Mouse (Mus musculus) macrophage (primary cell): Measurements from ENCODE around the gene Gadd45g. TPM values are rescaled to one million over a fixed set of nuclear protein-coding genes. Genes with fewer than 3 reads are reported as not detected.

Experiments used
- H3K27ac ChIP-seq: fragments of 350-480 bp; formaldehyde crosslinking; 2 replicates; pipeline ENCODE4 v1.9.0; 2021
- H3K36me3 ChIP-seq: fragments of 350-480 bp; formaldehyde crosslinking; 2 replicates; pipeline ENCODE4 v1.9.0; 2021; ENCODE audit errors: inconsistent target
- H3K4me3 ChIP-seq: fragments of 350-480 bp; formaldehyde crosslinking; 2 replicates; pipeline ENCODE4 v1.9.0; 2021; ENCODE audit errors: inconsistent target
- H3K79me2 ChIP-seq: fragments of 350-480 bp; formaldehyde crosslinking; 2 replicates; pipeline ENCODE4 v1.9.0; 2021; ENCODE audit errors: inconsistent target
- WGBS: methylation state at CpG from one replicate; pipeline ENCODE4 v1.1.7; 2026; ENCODE audit warnings: inconsistent platforms; ENCODE audit not compliant: missing documents; 5-methylcytosine and 5-hydroxymethylcytosine counted together
- polyA plus RNA-seq: library from polyadenylated mRNA; stranded (reverse); fragments of 250-400 nt; gene quantifications from 3 replicates; pipeline ENCODE4 v1.2.4, GENCODE M21; 2018; ENCODE audit warnings: inconsistent platforms

Gene Gadd45g
- polyA plus RNA-seq, 1 experiment from 2014 or later = 8.9 TPM

DNA sequence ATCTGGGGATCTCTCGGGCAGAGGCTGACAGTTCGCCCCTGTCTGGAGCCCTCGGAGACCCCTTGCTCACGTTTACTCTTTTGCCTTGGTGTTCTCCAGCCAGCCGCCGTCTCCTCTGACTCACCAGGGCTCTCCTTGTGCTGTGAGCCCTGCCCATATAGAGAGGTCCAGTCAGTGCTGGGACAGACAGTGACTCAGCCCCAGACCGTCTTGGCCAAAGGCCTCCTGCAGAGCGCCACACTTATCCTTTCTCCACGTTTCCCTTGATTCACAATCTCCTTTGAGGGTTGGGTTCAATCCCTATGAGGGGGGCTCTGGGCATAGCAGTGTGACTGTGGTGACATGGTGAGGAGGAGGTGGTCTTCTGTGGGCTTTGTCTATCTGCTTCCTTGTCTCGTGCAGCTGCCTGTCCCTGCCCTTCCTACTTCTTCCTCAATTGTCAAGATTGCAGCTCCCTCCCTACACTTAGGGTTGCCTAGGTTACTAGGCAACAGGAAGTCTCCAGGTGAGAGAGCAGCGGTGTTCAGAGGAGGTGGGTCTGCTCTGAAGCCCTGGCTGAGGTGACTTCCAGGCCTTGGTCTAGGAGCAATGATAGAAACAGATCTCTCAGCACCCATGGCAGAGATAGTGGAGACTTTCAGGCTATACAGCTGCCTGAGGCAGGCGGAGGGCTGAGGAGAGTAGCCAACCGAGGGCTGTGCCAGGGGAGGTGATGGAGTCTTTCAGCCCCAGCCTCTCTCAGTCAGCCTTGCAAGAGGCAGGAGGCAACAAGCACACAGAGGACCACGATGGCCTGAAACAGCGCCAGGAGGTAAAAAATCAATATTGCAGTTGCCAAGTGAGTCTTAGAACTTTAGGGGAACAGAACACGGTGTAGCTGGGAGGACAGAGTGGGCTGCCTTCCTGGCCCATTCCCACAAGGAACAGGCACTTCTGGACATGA is 7.1 kb downstream of the Gadd45g start:
- Histone ChIP-seq H3K79me2 (no peaks in the 10 kb centered on the region), H3K27ac (no peak overlapping the region), H3K36me3 (no peaks in the 10 kb centered on the region), H3K4me3 (no peak overlapping the region)
- WGBS = 56% methylated on average over 15 of the region's 16 CpGs

DNA sequence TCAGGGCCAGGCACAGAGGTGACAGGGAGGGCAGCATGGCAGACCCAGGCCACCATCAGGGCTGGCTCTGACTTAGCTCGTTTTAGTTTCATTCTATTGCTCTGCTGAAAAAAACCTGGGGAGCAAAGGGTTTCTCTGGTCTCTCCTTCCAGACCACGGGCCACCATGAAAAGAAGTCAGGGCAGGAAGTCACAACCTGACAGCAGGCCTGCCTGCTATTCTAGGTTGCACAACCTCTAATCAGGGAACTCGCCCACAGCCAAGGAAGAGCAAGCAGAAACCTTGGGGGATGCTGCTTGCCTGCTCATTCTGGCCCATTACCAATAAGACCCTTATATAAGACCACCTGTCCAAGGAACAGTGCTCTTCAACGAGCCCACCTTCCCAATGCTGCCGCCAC is 9.1 kb downstream of the Gadd45g start:
- 49% methylated on average over 4 of the region's 5 CpGs for WGBS
- Histone ChIP-seq H3K79me2 (no peaks in the 10 kb centered on the region), H3K36me3 (no peaks in the 10 kb centered on the region), H3K27ac (no peak overlapping the region), H3K4me3 (no peak overlapping the region)

DNA sequence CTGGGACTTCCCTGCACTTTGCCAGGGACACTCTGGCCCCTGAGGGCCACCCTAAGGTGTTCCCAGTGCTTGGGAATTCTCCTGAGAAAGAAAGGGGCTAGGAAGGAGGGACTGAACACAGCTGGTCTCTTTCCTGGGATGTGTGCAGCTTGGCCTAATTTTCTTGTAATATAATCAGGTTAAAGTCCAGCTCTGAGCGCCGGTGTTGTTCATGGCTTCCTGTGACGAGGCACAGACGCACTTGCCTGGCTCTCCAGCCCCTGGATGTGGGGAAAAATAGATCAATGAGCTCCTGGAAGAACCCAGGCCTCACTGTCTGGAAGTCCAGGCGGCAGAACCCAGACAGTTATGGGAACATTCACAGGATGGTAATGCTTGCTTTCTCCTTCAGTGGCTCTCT is 10.7 kb downstream of the Gadd45g start:
- H3K27ac ChIP-seq = no peak overlapping the region
- H3K4me3 ChIP-seq = no peak overlapping the region
- no peaks in the 10 kb centered on the region for H3K79me2 ChIP-seq
- WGBS = 91% methylated on average over 5 of the region's 5 CpGs
- no peaks in the 10 kb centered on the region for H3K36me3 ChIP-seq

DNA sequence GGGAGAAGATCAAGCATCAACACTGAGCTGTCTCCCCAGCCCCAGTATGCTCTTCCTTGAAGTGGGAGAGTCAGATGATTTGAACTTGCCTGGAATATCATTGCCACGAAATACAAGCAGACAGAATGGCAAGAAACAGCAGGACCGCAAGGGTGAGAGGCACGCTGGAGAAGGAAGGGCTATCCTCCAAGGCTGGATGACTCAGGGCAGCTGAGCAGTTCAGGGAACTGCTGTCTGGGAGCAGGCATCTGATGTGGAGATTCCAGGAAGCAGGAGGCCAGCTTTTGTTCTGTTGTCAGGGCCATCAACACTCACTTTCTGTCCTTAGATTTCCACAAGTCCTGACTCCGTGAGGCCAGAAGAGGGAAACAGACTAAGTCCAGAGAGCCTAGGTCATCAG is 12.0 kb downstream of the Gadd45g start:
- Histone ChIP-seq H3K27ac (no peak overlapping the region), H3K4me3 (no peak overlapping the region), H3K79me2 (no peaks in the 10 kb centered on the region), H3K36me3 (no peaks in the 10 kb centered on the region)
- WGBS = 85% methylated on average over 4 of the region's 4 CpGs

DNA sequence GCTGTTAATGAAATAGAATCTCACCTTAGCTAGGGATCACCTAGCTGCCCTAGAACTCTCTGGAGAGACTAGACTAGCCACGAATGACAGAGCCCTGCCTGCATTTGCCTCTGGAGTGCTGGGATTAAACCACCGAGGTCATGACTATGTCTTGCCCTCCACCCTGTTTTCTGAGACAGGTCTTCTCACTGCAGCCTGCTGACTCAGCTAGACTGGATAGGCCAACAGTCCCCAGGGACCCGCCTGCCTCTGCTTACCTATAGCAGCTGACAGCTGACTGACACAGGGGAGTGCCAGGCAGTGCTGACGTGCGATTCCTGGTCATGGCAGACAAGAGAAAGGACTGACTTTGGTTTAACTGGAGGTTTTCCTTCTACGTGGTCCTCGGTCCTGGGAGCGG is 12.7 kb downstream of the Gadd45g start:
- over 99% methylated on average over 8 of the region's 8 CpGs for WGBS

DNA sequence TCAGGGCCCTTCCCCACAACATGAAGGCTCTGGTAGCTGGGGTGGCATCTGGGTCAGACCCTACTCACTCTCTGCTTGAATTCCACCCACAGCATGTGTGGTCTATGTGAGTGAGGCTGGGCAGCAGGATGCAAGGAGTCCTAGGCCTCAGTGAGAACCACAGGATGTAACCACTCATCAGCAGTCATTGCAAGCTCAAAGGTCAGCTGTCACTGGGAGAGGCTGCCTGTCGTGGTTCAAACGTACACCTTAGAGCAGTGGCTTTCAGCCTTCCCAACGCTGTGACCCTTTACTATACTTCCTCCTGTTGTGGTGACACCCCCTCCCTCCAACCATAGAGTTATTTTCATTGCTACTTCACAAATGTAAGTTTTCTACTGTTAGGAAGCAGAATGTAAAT is 13.3 kb downstream of the Gadd45g start:
- H3K4me3 ChIP-seq = no peak overlapping the region
- no peaks in the 10 kb centered on the region for H3K79me2 ChIP-seq
- 39% methylated on average over 3 of the region's 3 CpGs for WGBS
- H3K36me3 ChIP-seq = no peaks in the 10 kb centered on the region
- H3K27ac ChIP-seq = no peak overlapping the region

More for the DNA sequence above, 12.7 kb downstream of the Gadd45g start:
- Histone ChIP-seq H3K27ac (no peak overlapping the region), H3K79me2 (no peaks in the 10 kb centered on the region), H3K36me3 (no peaks in the 10 kb centered on the region), H3K4me3 (no peak overlapping the region)

DNA sequence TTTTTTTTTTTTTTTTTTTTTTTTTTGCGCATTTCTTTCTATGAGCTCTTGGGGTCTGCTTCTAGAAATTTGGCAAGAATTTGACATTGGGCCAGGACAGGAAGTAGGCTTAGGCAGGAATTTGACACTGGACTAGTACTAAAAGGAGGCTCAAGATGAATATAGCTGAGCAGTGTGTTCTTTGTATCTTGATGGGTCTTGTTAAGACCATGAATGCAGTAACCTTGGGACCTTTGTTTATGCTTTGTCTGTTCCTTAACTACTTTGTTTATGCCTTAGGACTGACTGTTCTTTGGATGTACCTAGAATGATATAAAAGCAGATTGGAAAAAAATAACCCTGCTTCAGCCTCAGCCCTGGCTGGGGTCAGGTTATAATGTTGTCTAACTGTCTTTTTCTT is 16.3 kb downstream of the Gadd45g start:
- Histone ChIP-seq H3K4me3 (no peak overlapping the region), H3K79me2 (no peaks in the 10 kb centered on the region), H3K36me3 (no peaks in the 10 kb centered on the region), H3K27ac (no peak overlapping the region)
- WGBS = 86% methylated on average over 1 of the region's 1 CpGs

DNA sequence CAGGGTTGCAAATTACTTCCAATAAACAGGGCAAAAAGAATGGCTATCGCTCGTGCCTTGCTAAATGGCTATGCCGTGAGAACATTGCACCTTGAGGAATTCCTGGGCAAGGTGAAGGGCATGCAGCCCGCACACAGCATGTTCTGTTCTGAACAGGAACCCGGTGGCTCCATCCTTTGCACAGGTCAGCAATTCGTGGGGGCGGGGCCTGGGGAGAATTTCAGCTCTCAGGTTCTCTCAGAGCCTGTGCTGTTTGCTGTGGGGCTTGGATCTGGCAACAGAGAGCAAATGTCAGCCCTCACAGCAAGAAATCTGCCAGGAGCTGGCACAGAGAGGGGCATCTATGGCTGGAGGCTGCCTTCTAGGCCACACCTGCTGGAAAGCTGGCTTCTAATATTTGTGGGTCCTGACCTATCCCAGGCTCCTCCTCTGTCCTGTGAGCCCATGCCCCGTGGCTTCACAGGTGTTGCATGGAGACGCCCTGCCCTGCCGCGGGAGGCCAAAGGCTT is 19.7 kb downstream of the Gadd45g start:
- WGBS = 71% methylated on average over 11 of the region's 11 CpGs
- Histone ChIP-seq H3K79me2 (no peaks in the 10 kb centered on the region), H3K27ac (no peak overlapping the region), H3K4me3 (no peak overlapping the region), H3K36me3 (no peaks in the 10 kb centered on the region)

DNA sequence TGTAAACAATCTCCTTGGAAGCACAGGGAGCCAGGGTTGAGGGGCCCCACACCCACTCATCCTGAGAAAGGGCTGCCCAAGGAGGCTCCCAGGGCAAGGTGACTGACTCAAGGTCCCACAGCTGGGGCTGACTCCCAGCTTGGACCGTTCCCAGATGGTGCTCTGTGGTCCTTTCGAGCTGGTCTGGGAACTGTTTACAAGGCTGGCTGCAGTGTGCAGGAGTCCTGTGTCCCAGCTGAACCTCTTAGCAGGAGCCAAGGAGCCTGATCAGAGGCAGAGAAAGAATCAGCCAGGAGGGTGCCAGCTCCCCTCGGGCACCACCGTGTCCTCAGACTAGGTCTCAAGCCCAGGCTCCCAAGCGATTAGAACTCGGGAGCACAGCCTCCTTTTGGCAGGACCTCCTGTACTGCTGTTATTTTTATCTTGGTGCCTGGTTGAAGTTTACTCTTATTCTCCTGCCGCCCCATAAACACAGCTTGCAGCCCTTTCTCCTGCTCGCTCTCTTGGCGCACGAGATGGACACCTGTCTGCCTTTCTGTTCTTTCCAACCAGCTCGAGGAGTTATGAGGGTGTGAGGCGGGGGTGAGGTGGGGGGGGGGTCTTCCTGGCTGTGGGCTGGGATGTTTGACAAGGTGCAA is 22.1 kb downstream of the Gadd45g start:
- 92% methylated on average over 12 of the region's 12 CpGs for WGBS
- H3K79me2 ChIP-seq = no peaks in the 10 kb centered on the region
- no peaks in the 10 kb centered on the region for H3K36me3 ChIP-seq
- H3K27ac ChIP-seq = no peak overlapping the region
- H3K4me3 ChIP-seq = no peak overlapping the region

DNA sequence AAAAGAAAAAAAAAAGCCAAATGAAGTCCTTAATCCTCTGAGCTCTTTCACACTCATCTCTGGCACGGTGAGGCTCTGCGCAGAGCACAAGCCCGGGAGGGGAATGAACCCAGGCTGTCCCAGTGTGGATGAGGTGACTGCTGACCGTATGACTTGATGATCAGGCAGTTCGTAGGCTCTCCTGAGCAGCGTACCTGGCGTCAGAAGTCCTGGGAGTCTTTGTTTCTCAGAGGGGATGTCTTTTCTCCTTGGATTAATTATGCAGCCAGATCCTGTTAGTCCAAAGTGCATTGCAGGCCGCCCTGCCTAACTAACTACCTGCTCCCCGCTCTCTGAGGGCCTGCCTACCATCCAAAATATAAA is 22.6 kb downstream of the Gadd45g start:
- no peak overlapping the region for H3K27ac ChIP-seq
- H3K36me3 ChIP-seq = no peaks in the 10 kb centered on the region
- H3K79me2 ChIP-seq = no peaks in the 10 kb centered on the region
- WGBS = 85% methylated on average over 8 of the region's 9 CpGs
- H3K4me3 ChIP-seq = no peak overlapping the region

DNA sequence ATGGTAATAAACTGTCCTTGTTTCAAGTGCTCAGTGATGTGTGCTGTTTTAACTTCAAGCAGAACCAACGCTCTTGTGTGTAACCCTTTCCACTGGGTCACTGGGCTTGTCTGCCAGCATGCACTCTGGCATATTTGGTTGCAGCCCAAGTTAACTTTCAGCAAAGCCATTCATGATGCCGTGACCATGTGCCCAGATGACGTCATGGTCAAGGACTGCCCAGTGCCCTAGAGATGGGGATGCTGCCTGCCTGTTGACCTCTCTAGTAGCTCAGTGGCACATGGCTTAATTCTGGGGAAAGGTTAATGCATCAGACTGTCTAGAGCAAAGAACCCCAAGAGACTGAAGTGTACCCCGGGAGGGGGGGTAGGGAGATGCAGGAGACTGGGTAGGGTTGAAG is 24.7 kb downstream of the Gadd45g start:
- Histone ChIP-seq H3K36me3 (no peaks in the 10 kb centered on the region), H3K27ac (no peak overlapping the region), H3K4me3 (no peak overlapping the region), H3K79me2 (no peaks in the 10 kb centered on the region)
- 94% methylated on average over 4 of the region's 4 CpGs for WGBS

DNA sequence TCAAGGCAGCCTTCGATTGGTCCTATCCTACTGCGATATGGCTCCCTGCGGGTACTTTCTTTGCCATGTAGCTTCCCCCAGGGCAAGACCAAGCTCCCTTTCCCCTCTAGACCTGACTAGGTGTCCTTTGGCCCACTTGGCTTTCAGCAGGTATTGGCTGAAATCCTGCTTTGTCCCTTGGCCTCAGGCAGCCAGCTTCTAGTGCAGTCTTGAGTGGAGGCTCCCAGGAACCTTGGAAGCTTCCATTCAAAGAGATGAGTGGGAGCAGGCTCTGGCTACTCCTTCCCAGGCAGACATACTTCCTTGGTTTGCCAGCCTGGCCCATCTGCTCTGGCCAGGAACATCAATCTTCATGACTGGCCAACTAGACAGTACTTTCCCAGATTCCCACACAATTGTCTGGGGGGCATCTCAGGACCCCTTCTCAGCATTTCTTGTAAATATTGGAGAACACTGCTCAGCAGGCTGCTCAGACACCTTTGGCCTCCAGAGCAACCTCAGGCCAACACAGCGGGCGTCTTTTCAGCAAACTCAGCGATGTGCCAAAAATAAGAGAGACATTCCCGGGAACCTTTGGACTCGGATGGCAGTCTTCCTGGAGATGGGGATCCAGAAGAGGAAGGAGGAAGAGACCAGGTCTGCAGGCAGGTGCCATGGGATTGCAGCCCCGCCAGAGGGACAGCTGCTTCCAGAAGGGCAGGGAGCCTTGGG is 25.9 kb downstream of the Gadd45g start:
- no peak overlapping the region for H3K27ac ChIP-seq
- no peak overlapping the region for H3K4me3 ChIP-seq
- no peaks in the 10 kb centered on the region for H3K36me3 ChIP-seq
- WGBS = 96% methylated on average over 9 of the region's 9 CpGs
- no peaks in the 10 kb centered on the region for H3K79me2 ChIP-seq

DNA sequence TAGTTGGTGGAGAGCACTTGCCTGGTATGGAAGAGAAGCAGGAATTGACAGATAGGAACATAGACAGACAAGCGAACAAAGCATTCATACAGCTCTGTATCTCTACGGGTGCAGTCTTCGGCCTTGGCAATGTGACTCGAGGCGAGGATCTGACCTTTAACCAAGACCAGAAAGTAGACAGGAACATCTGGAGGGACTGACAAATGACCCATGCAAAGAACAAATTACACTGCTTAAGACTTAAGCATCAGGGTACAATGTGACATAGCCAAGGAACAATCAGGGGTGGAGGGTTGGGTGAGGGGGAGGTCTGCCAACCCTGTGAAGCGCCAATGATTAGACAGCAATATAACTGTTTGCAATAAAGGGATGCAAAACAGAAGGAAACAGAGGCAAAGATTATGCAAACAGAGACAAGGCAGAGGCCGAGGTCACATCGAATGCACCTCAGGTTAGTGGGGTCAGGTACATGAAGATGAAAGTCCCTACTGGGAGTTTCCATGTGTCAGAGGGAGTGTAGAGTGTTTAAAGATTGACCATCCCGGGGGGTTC is 26.6 kb downstream of the Gadd45g start:
- Histone ChIP-seq H3K4me3 (no peak overlapping the region), H3K79me2 (no peaks in the 10 kb centered on the region), H3K27ac (no peak overlapping the region), H3K36me3 (no peaks in the 10 kb centered on the region)
- 96% methylated on average over 9 of the region's 9 CpGs for WGBS

DNA sequence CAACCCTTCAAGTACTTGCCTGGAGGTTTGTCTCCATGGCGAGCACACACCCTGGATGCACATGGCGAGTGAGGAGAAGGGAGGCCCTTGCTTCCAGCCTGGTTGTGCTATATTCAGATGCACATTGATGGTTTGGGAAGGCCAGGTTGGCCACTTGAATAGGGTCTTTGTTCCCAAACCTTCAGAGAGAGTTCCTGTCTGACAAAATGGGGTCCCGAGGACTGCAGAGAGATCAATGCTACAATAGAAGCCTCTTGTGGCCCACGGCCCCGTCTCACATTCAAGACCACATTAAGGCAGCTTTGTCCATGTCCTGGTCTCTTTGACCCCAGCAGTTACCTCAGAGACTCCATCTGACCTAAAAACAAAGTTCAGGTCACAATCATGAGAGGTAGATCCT is 27.3 kb downstream of the Gadd45g start:
- H3K4me3 ChIP-seq = no peak overlapping the region
- H3K79me2 ChIP-seq = no peaks in the 10 kb centered on the region
- H3K36me3 ChIP-seq = no peaks in the 10 kb centered on the region
- no peak overlapping the region for H3K27ac ChIP-seq
- WGBS = 92% methylated on average over 5 of the region's 5 CpGs
